Mouse (Mus musculus): Measurements from ENCODE around the gene Vps41. TPM values are rescaled to one million over a fixed set of nuclear protein-coding genes. Genes with fewer than 3 reads are reported as not detected.

Vps41 gene
- total RNA-seq, 2 experiments from 2014 or later, result 39.0 to 44.9 TPM

DNA sequence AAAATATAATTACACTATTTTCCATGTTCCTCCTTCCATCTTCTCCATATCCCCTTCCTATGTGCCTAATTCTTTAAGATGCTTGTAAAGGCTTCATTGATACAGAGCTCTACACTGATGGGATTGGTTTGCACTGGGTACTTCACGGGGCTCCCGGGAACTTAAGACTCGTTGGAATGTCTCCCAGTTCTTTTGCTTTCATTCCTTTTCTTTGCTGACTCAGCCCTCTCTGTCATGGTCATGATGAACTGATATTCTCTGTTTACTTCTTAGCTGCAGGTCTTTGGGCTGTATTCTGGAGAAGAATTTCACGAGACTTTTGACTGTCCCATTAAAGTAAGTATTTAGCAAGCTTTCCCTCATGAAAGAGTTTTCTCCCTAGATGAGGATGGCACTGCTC is 74.2 kb downstream of the Vps41 start:
- no peak for ATAC-seq (replicated peaks; ENCODE audit: poor library complexity, severe bottlenecking)

GRCm38 (mm10) chr13:18791724-18792123 is 74.6 kb downstream of the Vps41 start:
- ATAC-seq (replicated peaks; ENCODE audit: poor library complexity, severe bottlenecking), result no peak

- 0 out of 2 replicates have a peak, but pooled peaks have one; percentile 30 for ATAC-seq (replicated peaks; ENCODE audit: poor library complexity, severe bottlenecking)
Observed at GRCm38 (mm10) chr13:18794454-18794853, 77.4 kb downstream of the Vps41 start.

GRCm38 (mm10) chr13:18797555-18797954 is 80.5 kb downstream of the Vps41 start:
- ATAC-seq (replicated peaks; ENCODE audit: poor library complexity, severe bottlenecking), result no peak

GRCm38 (mm10) chr13:18800434-18800833 is 83.3 kb downstream of the Vps41 start:
- ATAC-seq (replicated peaks; ENCODE audit: poor library complexity, severe bottlenecking), result peak; percentile 92

DNA sequence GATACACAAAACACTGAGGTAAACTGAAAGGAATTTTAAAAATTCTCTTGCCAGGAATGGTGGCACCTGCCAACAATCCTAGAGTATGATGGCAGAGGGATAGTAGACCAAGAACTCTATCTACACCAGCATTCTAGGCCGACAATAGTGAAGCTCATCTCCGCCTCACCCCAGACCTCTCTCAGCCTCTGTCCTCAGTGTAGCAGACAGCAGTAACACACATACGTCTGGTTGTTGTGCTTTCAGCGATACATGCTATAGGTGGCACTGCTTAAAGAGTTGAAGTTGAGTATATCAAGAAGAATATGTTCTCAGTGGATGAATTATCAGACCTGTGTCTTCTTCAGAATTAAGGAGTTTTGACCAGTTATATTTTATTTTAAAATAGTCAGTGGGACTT is 92.4 kb downstream of the Vps41 start:
- ATAC-seq (replicated peaks; ENCODE audit: poor library complexity, severe bottlenecking), result no peak

DNA sequence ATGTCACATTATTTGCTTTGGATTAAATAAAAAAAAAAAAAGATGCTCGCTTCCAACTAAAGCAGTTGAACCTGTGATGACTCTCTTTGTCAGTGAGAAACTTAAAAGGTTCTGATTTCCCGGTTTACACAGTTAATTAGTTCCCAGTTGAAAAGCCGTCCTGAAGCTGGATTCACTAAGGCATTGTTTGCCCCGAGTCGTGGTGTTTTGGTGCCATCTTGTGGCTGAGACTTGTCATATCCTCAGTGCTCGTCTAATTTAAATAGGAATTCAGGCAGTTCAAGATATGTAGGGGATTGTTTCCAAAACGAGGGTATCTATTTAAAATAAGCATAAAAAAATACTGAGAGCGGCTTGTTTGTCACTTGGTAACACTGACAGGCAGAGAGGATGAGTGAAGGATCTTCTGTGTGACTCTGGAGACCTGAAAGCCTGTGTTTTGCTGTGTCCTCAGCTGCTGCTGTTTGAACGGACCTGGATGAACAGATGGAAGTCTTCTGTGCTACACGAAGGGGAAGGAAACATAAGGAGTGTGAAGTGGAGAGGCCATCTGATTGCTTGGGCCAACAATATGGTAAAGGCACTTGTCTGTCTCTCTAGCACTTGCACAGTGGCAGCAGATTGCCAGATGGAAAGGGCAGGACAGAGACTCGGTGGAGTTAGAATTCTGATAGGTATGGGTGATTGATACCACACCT is 93.0 kb downstream of the Vps41 start:
- ATAC-seq (replicated peaks; ENCODE audit: poor library complexity, severe bottlenecking), result peak; percentile 97

DNA sequence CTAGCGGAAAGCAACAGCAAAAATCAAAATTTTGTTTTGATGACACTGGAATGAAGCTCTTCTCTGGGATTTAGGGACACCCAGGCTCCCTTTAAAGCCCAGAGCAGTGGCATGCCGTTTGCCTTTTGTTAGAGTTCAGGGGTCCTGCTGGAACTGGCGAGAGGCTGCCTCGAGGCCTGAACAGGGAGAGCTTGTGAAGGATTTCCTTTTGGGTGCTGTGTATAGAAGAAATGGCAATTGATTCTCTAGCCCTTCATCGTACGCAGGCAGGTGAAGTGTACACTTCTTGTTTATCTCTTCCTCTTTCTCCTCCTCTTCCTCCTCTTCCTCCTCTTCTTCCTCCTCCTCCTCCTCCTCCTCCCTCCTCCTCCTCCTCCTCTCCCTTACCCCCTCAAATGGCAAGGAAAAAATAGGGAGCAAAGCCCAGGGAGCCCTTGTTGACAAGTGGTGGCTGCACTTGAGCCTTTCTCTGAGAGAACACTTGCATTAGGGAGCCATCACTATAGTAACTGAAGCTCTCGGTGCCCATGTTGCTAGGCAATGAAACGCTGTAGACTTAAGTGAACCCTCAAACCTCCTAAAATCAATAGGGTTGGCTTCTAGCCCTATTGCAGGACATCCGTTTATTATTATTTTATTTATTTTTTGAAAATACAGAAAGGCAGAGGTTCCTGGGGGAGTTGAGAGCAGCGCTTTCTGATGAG is 107.5 kb downstream of the Vps41 start:
- no peak for ATAC-seq (replicated peaks; ENCODE audit: poor library complexity, severe bottlenecking)

DNA sequence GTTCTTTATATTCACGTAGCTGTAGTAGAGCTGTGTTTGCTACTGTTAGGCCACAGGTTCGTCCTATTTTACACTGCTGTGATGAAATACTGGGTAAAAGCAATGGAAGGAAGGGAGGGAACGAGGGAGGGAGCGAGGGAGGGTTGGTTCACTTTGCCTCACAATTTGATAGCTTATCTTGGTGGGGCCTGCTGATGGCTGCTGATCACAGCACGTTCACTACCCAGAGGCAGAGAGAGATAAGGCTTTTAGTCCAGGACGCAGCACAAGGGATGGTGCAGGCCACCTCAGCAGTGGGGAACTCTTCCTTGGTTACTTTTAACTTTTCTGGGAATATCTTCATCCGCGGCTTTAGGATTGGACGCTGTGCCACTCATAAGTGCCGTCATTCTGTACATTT is 109.9 kb downstream of the Vps41 start:
- no peak for ATAC-seq (replicated peaks; ENCODE audit: poor library complexity, severe bottlenecking)

GRCm38 (mm10) chr13:18830486-18830885 is 113.4 kb downstream of the Vps41 start:
- no peak for ATAC-seq (replicated peaks; ENCODE audit: poor library complexity, severe bottlenecking)

GRCm38 (mm10) chr13:18839231-18839630 is 122.1 kb downstream of the Vps41 start:
- ATAC-seq (replicated peaks; ENCODE audit: poor library complexity, severe bottlenecking), result no peak

DNA sequence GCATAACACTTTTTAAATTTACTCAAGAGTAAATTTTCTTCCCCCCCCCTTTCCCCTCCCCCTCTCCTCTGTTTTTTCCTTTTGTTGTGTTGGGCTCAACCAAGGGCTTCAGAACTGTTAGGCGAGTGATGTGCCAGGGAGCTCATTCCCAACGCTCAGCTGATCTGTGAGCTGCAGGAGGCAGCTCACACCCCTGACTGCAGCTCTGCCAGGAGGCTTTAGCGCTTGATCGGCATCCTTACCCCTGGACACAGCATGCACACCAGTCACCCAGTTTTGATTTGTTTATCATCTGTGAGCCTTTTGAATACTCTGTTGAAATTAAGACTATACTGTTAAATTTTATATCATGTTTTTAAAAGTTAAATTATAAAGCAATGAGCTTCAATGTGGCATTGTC is 123.3 kb downstream of the Vps41 start:
- no peak for ATAC-seq (replicated peaks; ENCODE audit: poor library complexity, severe bottlenecking)

- ATAC-seq (replicated peaks; ENCODE audit: poor library complexity, severe bottlenecking), result no peak
Observed at GRCm38 (mm10) chr13:18841019-18841418, 123.9 kb downstream of the Vps41 start.

DNA sequence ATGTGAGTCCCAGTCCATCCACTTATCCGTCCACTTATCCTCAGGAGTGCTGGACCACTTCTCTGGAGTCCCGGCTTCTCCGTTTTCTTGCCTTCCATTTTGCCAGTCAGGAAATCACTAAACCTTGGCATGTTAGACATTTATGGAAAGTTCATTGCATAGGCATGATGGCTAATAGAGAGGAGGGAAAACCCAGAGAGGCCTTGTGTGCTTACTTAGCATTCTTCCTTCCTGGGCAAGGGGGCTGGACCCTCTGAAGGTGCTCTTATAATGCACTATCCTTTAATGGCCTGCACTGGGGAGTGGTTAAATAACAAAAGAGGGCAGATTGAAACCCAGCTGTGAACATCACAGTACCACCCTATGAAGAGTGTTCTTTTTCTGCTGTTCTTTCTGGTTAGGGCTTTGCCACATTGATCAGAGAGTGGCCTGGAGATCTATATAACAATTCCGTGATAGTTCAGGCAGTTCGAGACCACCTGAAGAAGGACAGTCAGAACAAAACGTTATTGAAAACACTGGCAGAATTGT is 124.7 kb downstream of the Vps41 start:
- no peak for ATAC-seq (replicated peaks; ENCODE audit: poor library complexity, severe bottlenecking)

GRCm38 (mm10) chr13:18842556-18842955 is 125.5 kb downstream of the Vps41 start:
- no peak for ATAC-seq (replicated peaks; ENCODE audit: poor library complexity, severe bottlenecking)

- no peak for ATAC-seq (replicated peaks; ENCODE audit: poor library complexity, severe bottlenecking)
Observed at GRCm38 (mm10) chr13:18843546-18843945, 126.5 kb downstream of the Vps41 start.

DNA sequence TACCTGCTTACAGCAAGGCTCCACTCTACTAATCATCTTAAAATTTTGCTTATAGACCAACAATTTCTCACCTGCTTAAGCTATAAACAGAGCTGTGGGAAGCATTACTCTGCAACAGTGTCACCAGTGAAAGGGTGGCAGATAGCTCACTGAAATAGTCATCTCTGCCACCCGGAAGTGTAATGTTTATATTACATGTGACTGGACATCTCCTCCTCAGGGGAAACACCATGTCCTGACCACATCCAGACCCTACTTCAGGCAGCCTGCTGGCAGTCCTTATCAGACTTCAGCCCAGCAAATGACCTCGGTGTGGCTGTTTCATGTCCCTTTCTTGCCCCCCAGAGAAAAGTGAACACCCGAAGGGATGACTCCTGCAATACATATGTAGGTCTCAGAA is 130.3 kb downstream of the Vps41 start:
- no peak for ATAC-seq (replicated peaks; ENCODE audit: poor library complexity, severe bottlenecking)

DNA sequence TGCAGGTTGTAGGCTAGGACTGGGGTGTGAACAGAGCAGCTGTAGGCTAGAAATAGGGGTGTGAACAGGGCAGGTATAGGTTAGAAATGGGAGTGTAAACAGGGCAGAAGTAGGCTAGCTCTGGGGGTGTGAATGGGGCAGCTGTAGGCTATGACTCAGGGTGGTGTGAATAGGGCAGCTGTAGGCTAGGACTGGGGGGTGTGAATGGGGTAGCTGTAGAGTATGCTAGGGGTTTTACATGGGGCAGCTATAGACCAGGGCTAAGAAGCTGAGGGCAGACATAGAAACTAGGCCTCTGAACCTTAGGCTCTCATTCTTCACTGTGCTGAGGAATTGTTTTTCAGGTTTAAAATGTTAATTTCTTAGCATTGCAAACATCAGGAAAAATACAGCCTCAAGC is 132.5 kb downstream of the Vps41 start:
- no peak for ATAC-seq (replicated peaks; ENCODE audit: poor library complexity, severe bottlenecking)

GRCm38 (mm10) chr13:18851182-18851581 is 134.1 kb downstream of the Vps41 start:
- no peak for ATAC-seq (replicated peaks; ENCODE audit: poor library complexity, severe bottlenecking)

GRCm38 (mm10) chr13:18852718-18853117 is 135.6 kb downstream of the Vps41 start:
- no peak for ATAC-seq (replicated peaks; ENCODE audit: poor library complexity, severe bottlenecking)

DNA sequence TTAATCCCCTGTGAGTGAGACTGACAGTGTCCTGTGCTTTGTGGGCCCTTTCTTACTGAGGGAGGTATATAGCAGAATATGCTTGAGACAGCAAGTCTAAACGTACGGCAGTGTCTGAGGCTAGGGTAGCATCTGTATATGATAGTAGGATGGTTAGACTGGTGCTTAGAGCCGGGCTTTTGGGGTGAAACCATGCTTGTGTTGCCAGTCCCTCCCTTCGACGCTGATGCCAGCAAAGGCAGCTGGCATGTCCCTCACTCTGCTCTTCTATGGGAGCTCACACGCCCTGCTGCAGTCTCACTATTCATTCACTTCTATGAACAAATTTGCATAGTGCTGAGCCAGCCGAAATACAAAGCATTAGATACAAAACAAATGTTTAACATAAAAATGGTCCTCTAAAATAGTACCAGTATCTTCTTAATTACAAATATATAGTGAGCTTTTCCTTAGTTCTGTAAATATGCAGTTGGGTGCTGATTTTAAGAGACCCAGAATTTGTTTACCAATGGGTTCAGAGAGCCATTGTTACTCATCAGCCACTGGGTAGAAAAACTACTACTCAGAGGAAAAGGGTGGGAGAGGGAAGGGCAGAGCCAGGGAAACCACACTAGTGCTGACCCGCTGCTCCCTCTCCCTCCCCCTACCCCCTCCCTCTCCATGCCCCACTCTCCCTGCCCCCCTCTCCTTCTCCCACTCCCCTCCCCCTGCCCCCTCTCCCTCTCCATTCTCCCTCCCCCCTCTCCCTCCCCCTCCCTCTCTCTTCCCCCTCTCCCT is 139.1 kb downstream of the Vps41 start:
- ATAC-seq (replicated peaks; ENCODE audit: poor library complexity, severe bottlenecking), result no peak
